Mouse (Mus musculus) CH12.LX (cell line): ENCODE data around the gene Spc24. TPM values are rescaled to one million over a fixed set of nuclear protein-coding genes. Genes with fewer than 3 reads are reported as not detected.
"Not testable (repeated sequence)": the region's sequence is repeated elsewhere in the genome, so short reads cannot be mapped to it uniquely, and the experiment has no call there.

ENCODE experiments used
- DNase-seq: peaks from one replicate; pipeline ENCODE4 v3.0.0-alpha.2; 2013; ENCODE audit errors: extremely low read depth
- H3K27ac ChIP-seq: 2 replicates; pipeline ENCODE4 v1.5.1; 2012; ENCODE audit warnings: low read depth, mild to moderate bottlenecking, control low read depth, moderate library complexity; ENCODE audit not compliant: insufficient read depth
- H3K27me3 ChIP-seq: replicated peaks from 2 replicates; pipeline ENCODE3; 2012; ENCODE audit warnings: inconsistent platforms
- H3K36me3 ChIP-seq, 2 experiments: replicated peaks in 1 of 2; 2 replicates each; pipeline versions ENCODE3 to v1.6.1; 2012; ENCODE audit warnings: inconsistent platforms in 1 of 2, low read length in 1 of 2, mild to moderate bottlenecking in 1 of 2, mixed read lengths in 1 of 2, moderate library complexity in 1 of 2; ENCODE audit not compliant: control insufficient read depth in 1 of 2, insufficient read depth in 1 of 2
- H3K4me1 ChIP-seq, 2 experiments: 2 replicates each; pipeline ENCODE4 v1.6.1; 2012; ENCODE audit warnings: inconsistent platforms in 1 of 2, moderate library complexity in 1 of 2; ENCODE audit not compliant: insufficient read depth in 2 of 2, control insufficient read depth in 1 of 2
- H3K4me2 ChIP-seq: 2 replicates; pipeline ENCODE4 v1.6.1; 2012; ENCODE audit warnings: low read depth, mild to moderate bottlenecking, control low read depth; ENCODE audit not compliant: poor library complexity, insufficient read depth, severe bottlenecking
- H3K4me3 ChIP-seq, 3 experiments: fragments of 150-350 bp in 1 of 3; sonication (generic) in 1 of 3; replicated peaks in 1 of 3; 2 replicates each; pipeline versions ENCODE3 to v1.5.1; 2011 to 2012; ENCODE audit warnings: low read depth in 2 of 3, low read length in 2 of 3, mild to moderate bottlenecking in 2 of 3, moderate library complexity in 2 of 3, control low read depth in 1 of 3, improper control_type of control experiment in 1 of 3, inconsistent platforms in 1 of 3, mixed read lengths in 1 of 3; ENCODE audit not compliant: poor library complexity in 1 of 3
- H3K79me2 ChIP-seq: replicated peaks from 2 replicates; pipeline ENCODE4 v1.6.1; 2012; ENCODE audit warnings: mild to moderate bottlenecking, moderate library complexity; ENCODE audit not compliant: control insufficient read depth, poor library complexity, insufficient read depth, severe bottlenecking; ENCODE audit errors: extremely low read depth
- H3K9ac ChIP-seq: 2 replicates; pipeline ENCODE4 v1.6.1; 2012; ENCODE audit warnings: low read depth, mild to moderate bottlenecking, control low read depth, moderate library complexity; ENCODE audit not compliant: insufficient read depth
- H3K9me3 ChIP-seq: replicated peaks from 2 replicates; pipeline ENCODE3; 2012; ENCODE audit warnings: low read length, inconsistent platforms, mixed read lengths
- CHD2 ChIP-seq: IDR thresholded peaks from 2 replicates; pipeline ENCODE4 v1.6.1; 2011; ENCODE audit warnings: low read length, improper control_type of control experiment
- ETS1 ChIP-seq: conservative IDR thresholded peaks from 2 replicates; pipeline ENCODE4 v1.6.1; 2012; ENCODE audit warnings: low read depth, mild to moderate bottlenecking, inconsistent platforms, low read length, improper control_type of control experiment, moderate library complexity
- GABPA ChIP-seq: IDR thresholded peaks from 2 replicates; pipeline ENCODE4 v1.6.1; 2012; ENCODE audit warnings: low read depth, low read length, improper control_type of control experiment, inconsistent platforms; ENCODE audit not compliant: insufficient replicate concordance
- HCFC1 ChIP-seq: IDR thresholded peaks from 2 replicates; pipeline ENCODE4 v1.6.1; 2012; ENCODE audit warnings: low read depth, mild to moderate bottlenecking, inconsistent platforms, low read length, improper control_type of control experiment
- IRF4 ChIP-seq: IDR thresholded peaks from 2 replicates; pipeline ENCODE4 v1.6.1; 2014; ENCODE audit warnings: low read depth, mild to moderate bottlenecking, inconsistent platforms, low read length, improper control_type of control experiment
- JUN ChIP-seq: IDR thresholded peaks from 2 replicates; pipeline ENCODE4 v1.6.1; 2011; ENCODE audit warnings: low read depth, mild to moderate bottlenecking, low read length, improper control_type of control experiment, moderate library complexity; ENCODE audit not compliant: insufficient read depth
- KAT2A ChIP-seq: IDR thresholded peaks from 2 replicates; pipeline ENCODE4 v1.6.1; 2012; ENCODE audit warnings: low read length, improper control_type of control experiment, inconsistent platforms; ENCODE audit not compliant: insufficient replicate concordance
- MAFK ChIP-seq: IDR thresholded peaks from 2 replicates; pipeline ENCODE4 v1.6.1; 2011; ENCODE audit warnings: low read length, improper control_type of control experiment; ENCODE audit not compliant: insufficient replicate concordance
- MAX ChIP-seq: IDR thresholded peaks from 2 replicates; pipeline ENCODE4 v1.6.1; 2011; ENCODE audit warnings: low read length, improper control_type of control experiment
- MEF2A ChIP-seq: IDR thresholded peaks from 2 replicates; pipeline ENCODE4 v1.6.1; 2014; ENCODE audit warnings: low read depth, mild to moderate bottlenecking, inconsistent platforms, low read length, improper control_type of control experiment, borderline replicate concordance
- MYC ChIP-seq: IDR thresholded peaks from 2 replicates; pipeline ENCODE4 v1.6.1; 2011; ENCODE audit warnings: low read depth, mild to moderate bottlenecking, improper control_type of control experiment, low read length
- NELFE ChIP-seq: IDR thresholded peaks from 2 replicates; pipeline ENCODE4 v1.6.1; 2011; ENCODE audit warnings: low read depth, low read length, improper control_type of control experiment
- NRF1 ChIP-seq: IDR thresholded peaks from 2 replicates; pipeline ENCODE4 v1.6.1; 2014; ENCODE audit warnings: low read depth, mild to moderate bottlenecking, inconsistent platforms, low read length, improper control_type of control experiment, moderate library complexity
- PAX5 ChIP-seq: IDR thresholded peaks from 2 replicates; pipeline ENCODE4 v1.6.1; 2012; ENCODE audit warnings: low read length, inconsistent platforms, mixed read lengths
- POLR2A ChIP-seq: IDR thresholded peaks from 2 replicates; pipeline ENCODE4 v1.6.1; 2011; ENCODE audit warnings: low read depth, mild to moderate bottlenecking, improper control_type of control experiment, low read length
- RAD21 ChIP-seq: IDR thresholded peaks from 2 replicates; pipeline ENCODE4 v1.6.1; 2011; ENCODE audit warnings: low read depth, mild to moderate bottlenecking, low read length, improper control_type of control experiment, moderate library complexity
- RCOR1 ChIP-seq: conservative IDR thresholded peaks from 2 replicates; pipeline ENCODE4 v1.6.1; 2012; ENCODE audit warnings: low read depth, mild to moderate bottlenecking, inconsistent platforms, low read length, improper control_type of control experiment
- UBTF ChIP-seq: IDR thresholded peaks from 2 replicates; pipeline ENCODE4 v1.6.1; 2012; ENCODE audit warnings: low read depth, mild to moderate bottlenecking, inconsistent platforms, low read length, improper control_type of control experiment, moderate library complexity
- USF1 ChIP-seq: IDR thresholded peaks from 2 replicates; pipeline ENCODE4 v1.6.1; 2014; ENCODE audit warnings: low read depth, mild to moderate bottlenecking, inconsistent platforms, low read length, improper control_type of control experiment
- USF2 ChIP-seq: conservative IDR thresholded peaks from 2 replicates; pipeline ENCODE4 v1.6.1; 2011; ENCODE audit warnings: low read depth, low read length, improper control_type of control experiment
- ZKSCAN1 ChIP-seq: IDR thresholded peaks from 2 replicates; pipeline ENCODE4 v1.6.1; 2012; ENCODE audit warnings: low read depth, inconsistent platforms, low read length, improper control_type of control experiment, borderline replicate concordance
- dilution Hi-C: fragments of 300-500 bp; cut with MboI; formaldehyde crosslinking; loops from 2 replicates; pipeline ENCODE4 v1.14.3; 2020; ENCODE audit warnings: low sequenced_read_pairs; ENCODE audit not compliant: extremely low pct_unique_long_range_greater_than_20kb, extremely low pct_ligation_motif_present
- in situ Hi-C: fragments of 300-500 bp; cut with MboI; formaldehyde crosslinking; loops from 3 replicates; pipeline ENCODE4 v1.14.3; 2019; ENCODE audit warnings: low sequenced_read_pairs, low pct_ligation_motif_present, low pct_unique_long_range_greater_than_20kb, mixed read lengths
- polyA plus RNA-seq: library from polyadenylated mRNA; unstranded; fragments of >175 nt; gene quantifications from 2 replicates; pipeline ENCODE4 v1.2.1, GENCODE M21; 2012; ENCODE audit warnings: low read depth; ENCODE audit not compliant: insufficient read length
- total RNA-seq, 2 experiments: library from RNA; depleted of rRNA; stranded (reverse); fragments of 300-350 nt in 1 of 2; fragments of >200 nt in 1 of 2; gene quantifications; 2 replicates each; pipeline ENCODE4 v1.2.3; 2012 to 2014

Gene Spc24
- total and polyA plus RNA-seq, 3 experiments: 74.3 to 83.2 (median 82.7) TPM

DNA sequence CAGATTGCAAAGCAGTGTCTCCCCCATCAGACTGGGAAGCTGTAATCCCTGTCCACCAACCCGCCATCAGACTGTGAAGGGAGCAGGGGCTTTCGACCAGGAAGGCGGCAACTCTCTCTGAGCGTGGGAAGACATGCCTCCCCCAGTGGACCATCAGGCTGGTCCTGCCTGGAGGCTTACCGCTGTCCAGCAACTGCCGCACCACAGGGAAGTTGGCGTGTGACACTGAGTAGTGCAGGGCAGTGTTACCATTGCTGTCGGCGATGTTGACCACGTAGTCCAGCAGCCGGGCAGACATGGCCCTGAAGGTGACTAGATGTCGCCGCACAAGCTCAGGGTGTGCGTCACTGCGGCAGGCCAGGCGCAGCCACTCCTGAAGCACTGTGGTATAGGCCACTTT, 14.2 kb upstream of the Spc24 start:
- in situ Hi-C loops: no loop called here
- dilution Hi-C loops: no loop called here
- no peaks in the 10 kb centered on the region for H3K27me3 ChIP-seq
- H3K27ac ChIP-seq: no peak overlapping the region
- H3K79me2 ChIP-seq: no peaks in the 10 kb centered on the region
- no peak overlapping the region for H3K4me3 ChIP-seq
- H3K4me2 ChIP-seq: no peak overlapping the region
- H3K9ac ChIP-seq: no peak overlapping the region
- no peak for TF ChIP-seq MAX
- TF ChIP-seq ETS1: no peak
- TF ChIP-seq MAFK: no peak
- no peak for TF ChIP-seq NELFE
- TF ChIP-seq UBTF: no peak
- no peak for TF ChIP-seq RAD21
- H3K9me3 ChIP-seq: no peaks in the 10 kb centered on the region
- no peak for DNase-seq
- H3K4me1 ChIP-seq: no peaks in the 10 kb centered on the region
- H3K36me3 ChIP-seq: no peaks in the 10 kb centered on the region

DNA sequence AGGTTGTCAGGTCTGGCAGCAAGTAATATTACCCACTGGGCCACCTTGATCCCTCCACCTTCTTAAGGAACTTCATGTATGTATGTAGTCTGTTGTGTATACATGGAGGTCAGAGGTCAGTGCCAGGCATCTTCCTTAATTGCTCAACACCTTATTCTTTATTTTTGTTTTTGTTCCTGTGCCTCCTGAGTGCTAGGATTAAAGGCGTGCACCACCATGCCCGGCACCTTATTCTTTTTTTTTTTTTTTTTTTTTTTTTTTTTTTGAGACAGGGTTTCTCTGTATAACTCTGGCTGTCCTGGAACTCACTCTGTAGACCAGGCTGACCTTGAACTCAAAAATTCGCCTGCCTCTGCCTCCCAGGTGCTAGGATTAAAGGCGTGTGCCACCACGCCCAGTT, 13.3 kb upstream of the Spc24 start:
- H3K4me1 ChIP-seq, in situ Hi-C loops, H3K4me2 ChIP-seq, H3K9me3 ChIP-seq, H3K27me3 ChIP-seq, H3K4me3 ChIP-seq, H3K36me3 ChIP-seq, H3K9ac ChIP-seq, DNase-seq, dilution Hi-C loops, H3K27ac ChIP-seq, H3K79me2 ChIP-seq: not testable (repeated sequence)

DNA sequence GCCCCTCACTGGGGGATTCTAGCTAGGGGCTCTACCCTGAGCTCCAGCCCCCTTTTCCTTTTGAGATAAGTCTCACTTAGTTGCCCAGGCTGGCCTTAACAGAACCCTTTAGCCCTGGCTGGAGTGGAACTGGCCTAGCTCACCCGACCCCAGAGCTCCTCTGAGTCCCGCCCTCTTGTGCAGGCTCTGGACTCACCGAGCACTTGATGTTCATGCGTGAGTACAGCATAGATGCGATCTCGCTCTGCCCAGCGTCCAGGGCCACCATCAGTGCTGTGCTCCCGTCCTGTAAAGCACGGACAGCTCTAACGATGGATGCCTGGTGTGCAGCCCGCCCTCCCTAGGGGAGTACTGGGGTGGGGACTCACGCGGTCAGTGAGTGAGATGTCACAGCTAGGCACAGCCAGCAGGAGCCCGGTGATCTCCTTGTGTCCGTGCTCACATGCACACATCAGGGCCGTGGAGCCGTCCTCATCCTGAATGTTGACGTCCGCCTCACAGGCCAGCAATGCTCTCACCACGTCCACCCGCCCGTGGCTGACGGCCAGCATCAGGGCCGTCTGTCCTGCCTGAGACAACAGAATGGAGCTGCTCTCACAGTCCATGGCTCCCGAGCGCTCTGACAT, 9.6 kb upstream of the Spc24 start:
- no peak for DNase-seq
- H3K27me3 ChIP-seq: no peaks in the 10 kb centered on the region
- H3K9me3 ChIP-seq: no peaks in the 10 kb centered on the region
- H3K4me2 ChIP-seq: no peak overlapping the region
- no peak overlapping the region for H3K27ac ChIP-seq
- H3K36me3 ChIP-seq: no peaks in the 10 kb centered on the region
- no peak overlapping the region for H3K9ac ChIP-seq
- in situ Hi-C loops: no loop called here
- H3K79me2 ChIP-seq: no peaks in the 10 kb centered on the region
- dilution Hi-C loops: no loop called here
- H3K4me3 ChIP-seq: no peak overlapping the region
- H3K4me1 ChIP-seq: no peaks in the 10 kb centered on the region
- no peak for TF ChIP-seq IRF4
- no peak for TF ChIP-seq PAX5
- no peak for TF ChIP-seq USF2
- TF ChIP-seq RCOR1: no peak
- no peak for TF ChIP-seq MAX
- no peak for TF ChIP-seq CHD2
- TF ChIP-seq MEF2A: no peak
- TF ChIP-seq KAT2A: no peak
- no peak for TF ChIP-seq ZKSCAN1
- TF ChIP-seq NRF1: no peak
- no peak for TF ChIP-seq GABPA
- TF ChIP-seq JUN: no peak
- TF ChIP-seq MYC: no peak
- no peak for TF ChIP-seq ETS1
- TF ChIP-seq HCFC1: no peak
- no peak for TF ChIP-seq USF1
- no peak for TF ChIP-seq POLR2A
